Mouse (Mus musculus) adrenal gland (tissue): ENCODE data around the gene Hspa13.

ENCODE experiments used
- intact Hi-C: fragments of 180-260 bp; cut with DNase I; formaldehyde crosslinking; loops from one replicate; pipeline ENCODE4 v1.15.1; 2025
- long read RNA-seq, 2 experiments: library from polyadenylated mRNA; unstranded; transcript quantifications; one replicate each; pipeline ENCODE4 v2.0.0; 2020; ENCODE audit warnings: borderline replicate concordance in 1 of 2; ENCODE audit not compliant: insufficient replicate concordance in 1 of 2
- microRNA-seq, 2 experiments: library from miRNA; unstranded; fragments of <30 nt; microRNA quantifications; one replicate each; pipeline ENCODE4; 2019

The Hspa13 gene
- long read RNA-seq, experiment 1, full-length matches to known transcripts: 16 of 19 reads
- long read RNA-seq, experiment 1, partial matches to known transcripts: 1 of 19 reads
- long read RNA-seq, experiment 1, other reads (novel, unspliced or antisense): 2 of 19 reads
- long read RNA-seq, experiment 2, full-length matches to known transcripts: 14 of 17 reads
- long read RNA-seq, experiment 2, partial matches to known transcripts: 1 of 17 reads
- long read RNA-seq, experiment 2, other reads (novel, unspliced or antisense): 2 of 17 reads

DNA sequence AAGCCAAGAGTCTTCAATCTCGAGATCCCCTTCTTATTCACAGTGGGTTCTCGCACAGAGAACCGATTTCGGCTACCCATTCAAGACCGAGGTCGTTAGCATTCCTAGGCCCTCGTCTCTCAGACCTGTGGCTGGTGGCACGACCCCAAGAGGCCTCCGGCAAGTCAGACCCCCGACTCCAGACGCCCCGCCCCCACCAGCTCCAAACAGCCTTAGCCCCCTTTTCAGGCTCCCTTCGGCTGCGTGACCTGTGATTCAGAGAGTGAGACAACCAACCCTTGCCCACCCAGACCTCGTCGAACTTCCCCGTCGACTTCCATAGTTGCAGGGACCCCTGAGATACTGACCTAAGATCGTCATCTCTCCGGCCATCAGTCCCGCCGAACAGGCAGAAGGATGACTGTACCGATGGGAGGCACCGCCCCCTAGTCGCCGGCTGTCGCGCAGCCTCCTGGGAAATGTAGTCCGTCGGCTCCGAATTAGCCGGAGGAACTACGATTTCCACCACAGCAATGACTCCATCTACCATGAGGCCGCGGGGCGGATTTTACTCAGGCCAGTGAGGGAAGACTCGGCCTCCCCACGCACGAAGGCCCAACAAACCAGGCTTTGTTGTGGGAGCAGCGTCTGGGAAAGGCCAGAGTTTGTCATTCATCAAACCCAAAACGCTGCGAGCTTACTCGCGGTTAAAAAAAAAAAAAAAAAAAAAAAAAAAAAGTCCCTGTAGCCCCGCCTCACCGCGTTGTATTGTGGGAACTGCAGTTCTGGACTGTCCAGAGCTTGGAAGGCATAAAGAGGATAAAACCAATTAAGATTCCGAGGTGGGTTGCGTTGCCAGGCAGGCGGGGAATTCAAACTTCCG, at the start of gene Hspa13:
Hspa13 (minus strand) TSS at position 717 of the 862 bp plus-strand sequence.
- intact Hi-C loops: no loop called here

DNA sequence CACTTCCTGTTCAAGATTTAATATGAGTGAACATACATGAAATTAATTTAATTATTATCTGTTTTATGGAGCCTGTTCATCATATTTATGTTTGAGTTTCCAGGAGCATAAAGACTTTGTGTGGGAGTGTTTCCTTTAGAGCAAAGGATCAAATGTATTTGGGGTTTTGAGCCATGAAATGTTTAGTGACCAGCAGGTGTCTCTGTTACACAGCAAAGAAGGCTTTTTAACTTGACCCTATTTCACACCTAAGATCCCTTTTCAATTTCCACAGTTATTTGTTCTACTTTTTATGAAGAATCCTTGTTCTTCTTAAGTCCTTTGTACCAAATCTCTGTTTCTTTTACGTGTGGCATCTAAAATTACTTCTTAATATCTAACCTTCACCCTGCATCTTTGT, 12.4 kb upstream of the Hspa13 start:
- intact Hi-C loops: loop anchor here (10.0 kb wide), 2 partner anchors 1006 to 1116 kb away; no protein-coding TSS in a partner anchor

DNA sequence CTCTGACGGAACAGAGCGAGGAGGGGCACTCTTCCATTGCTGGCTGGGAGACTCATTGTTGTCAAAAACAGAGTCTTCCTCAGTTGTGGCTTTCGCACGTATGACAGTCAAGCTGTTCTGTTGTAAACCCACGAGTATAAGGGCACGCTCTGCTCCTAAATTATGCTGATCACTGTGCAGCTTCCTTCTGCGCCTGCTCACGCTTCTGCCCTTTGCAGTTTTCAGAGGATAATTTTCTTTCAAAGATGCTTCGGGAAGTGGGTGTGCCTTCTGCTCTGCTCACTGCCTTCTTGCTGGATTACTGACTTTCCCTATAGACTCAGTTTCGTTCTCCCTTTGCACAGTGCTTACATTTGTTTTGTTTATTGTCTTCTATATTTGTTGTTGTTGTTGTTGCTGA, 6.3 kb upstream of the Hspa13 start:
- intact Hi-C loops: loop anchor here (10.0 kb wide), 2 partner anchors 1012 to 1122 kb away; no protein-coding TSS in a partner anchor

DNA sequence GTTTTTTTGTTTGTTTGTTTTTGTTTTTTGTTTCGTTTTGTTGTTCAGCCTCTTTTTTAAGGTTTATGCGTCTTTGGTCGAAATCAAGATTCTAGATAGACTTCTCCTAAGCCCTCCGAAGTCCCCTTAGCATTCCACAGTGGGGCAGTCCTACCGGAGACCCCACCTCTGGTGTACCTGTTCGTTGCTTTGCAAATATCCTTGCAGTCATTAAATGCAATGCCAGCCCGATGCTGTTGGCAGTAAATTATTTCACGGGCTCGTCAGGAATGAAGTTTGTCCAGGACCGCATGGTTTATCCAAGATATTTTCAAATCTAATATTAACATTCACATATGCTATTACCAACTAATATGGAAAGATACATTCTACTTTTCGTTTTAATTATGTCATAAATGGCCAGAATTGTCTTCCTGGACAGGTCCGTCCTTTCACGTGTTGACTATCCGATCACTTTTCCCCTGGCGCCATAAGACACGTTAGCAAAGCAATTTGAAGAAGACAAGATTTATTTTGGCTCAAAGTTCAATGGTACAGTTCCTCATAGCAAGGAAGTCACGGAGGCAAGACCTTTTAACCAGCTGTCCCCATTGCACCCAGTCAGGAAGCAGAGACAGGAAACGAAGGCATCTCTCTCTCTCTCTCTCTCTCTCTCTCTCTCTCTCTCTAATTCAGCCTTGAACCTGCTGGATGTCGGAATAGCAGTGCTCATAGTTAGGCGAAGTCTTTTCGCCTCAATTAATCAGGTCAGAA, 522 bp upstream of the Hspa13 start:
- intact Hi-C loops: no loop called here

DNA sequence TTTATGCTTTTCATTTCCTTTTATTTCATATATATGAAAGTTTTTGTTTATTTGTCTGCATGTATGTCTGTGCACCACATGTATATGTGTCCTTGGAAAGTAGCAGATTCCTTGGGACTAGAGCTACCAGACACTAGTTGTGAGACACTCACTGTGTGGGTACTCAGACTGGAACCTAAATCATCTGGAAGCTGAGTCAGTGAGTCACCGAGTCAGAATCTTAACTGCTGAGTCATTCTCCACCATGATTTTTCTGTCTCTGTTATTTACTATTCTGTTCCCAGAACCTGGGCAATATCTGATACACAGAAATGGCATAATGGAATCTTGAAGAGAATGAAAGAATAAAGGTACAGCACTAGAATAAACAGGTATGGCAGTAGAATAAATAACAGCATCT, 14.0 kb downstream of the Hspa13 start:
- intact Hi-C loops: no loop called here

DNA sequence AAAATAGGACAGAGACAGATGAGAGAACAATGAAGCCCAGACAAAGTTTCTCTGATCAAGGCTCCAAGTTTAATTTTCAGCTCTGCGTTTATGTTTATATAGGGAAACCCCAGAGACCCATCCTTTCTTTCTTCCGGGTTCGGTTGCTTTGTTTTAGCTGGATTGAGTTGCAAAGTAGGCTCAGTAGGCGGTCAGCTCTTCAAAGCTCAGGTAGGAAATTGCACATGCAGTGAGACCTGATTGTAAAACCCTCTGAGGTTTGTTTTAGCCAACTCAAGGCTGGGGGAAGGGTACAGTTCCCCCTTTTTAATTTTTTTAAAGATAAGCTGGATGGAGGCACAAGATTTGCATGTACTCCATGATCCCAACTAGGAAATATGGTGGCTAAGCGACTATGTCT, 16.8 kb downstream of the Hspa13 start:
- intact Hi-C loops: no loop called here

DNA sequence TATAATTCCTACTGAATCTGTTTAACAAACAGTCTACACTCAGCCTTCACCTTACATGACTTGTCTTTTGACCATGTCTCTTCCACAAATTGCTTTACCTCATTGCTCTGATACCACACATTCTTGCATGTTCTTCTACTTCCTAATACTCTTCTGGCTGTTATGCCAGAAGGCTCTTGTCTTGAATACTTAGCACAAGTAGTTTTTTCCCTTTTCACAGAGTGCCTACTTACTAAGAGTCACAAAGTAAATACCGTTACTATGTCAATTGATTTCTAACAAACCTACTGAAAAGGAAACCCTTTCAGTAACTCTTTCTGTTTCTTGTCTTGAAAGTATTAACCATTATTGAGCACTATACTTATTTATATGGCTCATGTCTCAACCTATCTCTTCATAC, 18.0 kb downstream of the Hspa13 start:
- intact Hi-C loops: no loop called here

DNA sequence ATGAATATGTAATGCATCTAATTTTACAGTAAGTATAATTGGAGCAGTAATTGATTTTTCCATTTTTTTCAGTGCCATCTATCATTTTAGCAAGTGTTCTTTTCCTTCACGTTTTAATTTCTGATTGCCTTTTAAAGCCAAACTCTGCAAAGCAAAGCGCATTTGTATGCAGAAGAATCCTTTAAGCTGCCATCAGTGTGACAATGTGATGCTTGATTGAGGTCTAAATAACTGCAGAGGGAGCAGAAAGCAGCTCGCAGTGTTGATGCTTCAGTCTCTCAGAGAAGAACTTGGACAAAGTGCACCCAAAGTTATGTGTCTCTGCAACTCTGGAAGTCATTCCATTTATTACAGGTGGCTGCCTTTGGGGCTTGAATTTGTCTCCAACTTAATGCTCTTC, 22.9 kb downstream of the Hspa13 start:
- intact Hi-C loops: no loop called here

DNA sequence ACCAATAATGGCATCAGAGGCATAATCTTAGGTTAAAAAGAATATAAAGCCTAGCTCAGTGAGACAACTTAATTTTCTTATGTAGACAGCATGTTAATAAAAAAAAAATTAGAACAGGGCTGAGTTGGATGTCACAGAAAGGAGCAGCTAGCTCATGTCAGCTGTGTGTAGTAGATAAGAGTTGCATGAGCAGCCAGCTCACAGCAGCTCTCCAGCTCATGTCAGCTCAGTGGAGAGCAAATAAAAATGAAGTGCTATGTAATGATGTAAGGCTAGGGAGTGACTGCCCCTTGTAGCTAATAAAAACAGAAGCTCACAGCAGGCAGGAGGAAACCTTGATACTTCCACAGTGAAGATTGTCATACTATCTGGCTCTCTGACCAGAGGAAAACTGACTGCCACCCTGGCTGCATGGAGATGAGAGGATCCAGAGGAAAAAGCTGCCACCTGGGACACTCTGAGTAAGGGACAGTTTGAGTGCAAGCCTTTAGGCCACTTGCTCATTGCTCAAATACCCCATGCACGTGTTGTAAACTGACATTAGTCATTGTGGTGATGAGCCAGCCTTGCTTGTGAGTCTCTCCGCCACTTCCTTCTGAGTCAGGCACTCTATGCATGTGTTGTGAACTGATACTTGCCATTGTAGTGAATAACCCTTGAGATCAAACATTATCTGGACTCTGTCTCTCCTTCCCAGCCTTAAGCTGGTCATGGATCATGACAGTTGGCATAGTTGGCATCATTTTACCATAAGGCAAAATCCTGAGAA, 49.3 kb downstream of the Hspa13 start:
- intact Hi-C loops: no loop called here

DNA sequence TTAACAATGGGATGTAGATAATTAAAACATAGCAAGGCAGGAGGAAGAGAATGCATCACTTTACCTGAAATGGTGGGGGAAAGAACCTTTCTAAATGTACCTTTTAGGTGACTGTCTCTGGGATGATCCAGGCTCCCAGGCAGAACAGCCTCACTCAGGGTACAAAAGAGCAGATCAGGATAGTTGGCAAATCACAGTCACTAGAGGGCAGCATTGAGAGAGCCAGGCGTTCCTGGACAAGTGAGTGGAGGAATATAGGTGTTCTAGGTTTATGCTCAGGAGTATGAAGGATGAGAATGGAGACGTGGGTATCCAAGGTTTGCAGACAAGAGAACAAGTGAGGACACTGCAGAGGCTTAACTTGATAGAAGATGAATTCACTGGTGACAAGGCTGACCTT, 70.7 kb downstream of the Hspa13 start:
- intact Hi-C loops: loop anchor here (5.0 kb wide), 1 partner anchor 1201 kb away; no protein-coding TSS in a partner anchor

Small RNAs within 50 kb of the gene (microRNA-seq; reads per million reads assigned to microRNA genes)
- 0 reads per million in 2 experiments for gene Gm22923
